Mouse (Mus musculus): ENCODE measurements at regions not wholly inside any gene's neighbourhood (a gene's known extent, or its start where the extent isn't known, plus 50 kb on each side); places are given as distances from the start of the nearest gene placed in this dataset.

DNA sequence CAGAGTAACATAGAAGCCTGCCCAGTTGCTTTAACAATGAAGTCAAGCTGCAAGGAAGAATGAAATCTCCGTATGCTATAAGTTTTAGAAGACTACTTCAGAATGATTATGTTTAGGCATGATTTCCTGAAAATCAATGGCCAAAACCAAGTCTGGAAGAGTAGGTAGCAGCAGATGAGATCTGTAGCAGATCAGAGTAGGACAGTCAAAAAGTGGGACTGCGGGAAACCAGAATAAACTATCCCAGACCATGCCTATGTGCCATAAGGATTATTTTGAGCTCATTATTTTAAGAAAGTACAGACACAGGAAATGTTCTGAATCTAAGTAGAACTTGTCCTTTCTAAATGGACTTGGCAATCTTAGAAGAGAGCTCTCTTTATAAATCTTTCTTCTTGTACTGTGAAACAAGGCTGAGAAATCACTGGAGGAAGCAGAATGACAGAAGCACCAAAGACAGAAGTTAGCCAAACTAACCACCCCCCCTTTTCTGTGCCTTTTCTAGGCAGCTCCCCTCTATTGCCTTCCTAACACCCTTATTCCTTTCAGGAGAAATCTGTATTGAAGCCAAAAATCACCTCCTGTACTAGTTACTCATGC lies 376.8 kb upstream of the Flrt2 start:
- no peak for DNase-seq (ENCODE audit: low read depth in 3 of 3, low spot score in 3 of 3)
- no peaks in the 10 kb centered on the region for H3K36me3 ChIP-seq (replicated peaks; ENCODE audit: control insufficient read depth, insufficient read depth, low read depth)
- TF ChIP-seq CTCF (IDR thresholded peaks at IDR 0.05; ENCODE audit: low read depth) (no peak), EP300 (IDR thresholded peaks at IDR 0.05; ENCODE audit: low read depth) (no peak)
- no peaks in the 10 kb centered on the region for H3K27me3 ChIP-seq (ENCODE audit: control insufficient read depth, insufficient read depth, low read length)
- H3K27ac ChIP-seq: no peak overlapping the region
- H3K4me2 ChIP-seq (ENCODE audit: low read depth): no peak overlapping the region
- no peak for ATAC-seq (ENCODE audit: insufficient read depth)
- H3K4me3 ChIP-seq (ENCODE audit: insufficient read depth in 1 of 2, low read depth in 2 of 2, low read length in 2 of 2): no peak overlapping the region
- 63% methylated on average over 2 of the region's 2 CpGs for WGBS (ENCODE audit: insufficient replicate concordance)
- no peaks in the 10 kb centered on the region for H3K4me1 ChIP-seq (replicated peaks; ENCODE audit: control insufficient read depth in 2 of 2, insufficient read depth in 2 of 2, low read length in 1 of 2)
- no peaks in the 10 kb centered on the region for H3K9me3 ChIP-seq (ENCODE audit: control insufficient read depth, low read length)
- H3K9ac ChIP-seq (replicated peaks): no peak overlapping the region

DNA sequence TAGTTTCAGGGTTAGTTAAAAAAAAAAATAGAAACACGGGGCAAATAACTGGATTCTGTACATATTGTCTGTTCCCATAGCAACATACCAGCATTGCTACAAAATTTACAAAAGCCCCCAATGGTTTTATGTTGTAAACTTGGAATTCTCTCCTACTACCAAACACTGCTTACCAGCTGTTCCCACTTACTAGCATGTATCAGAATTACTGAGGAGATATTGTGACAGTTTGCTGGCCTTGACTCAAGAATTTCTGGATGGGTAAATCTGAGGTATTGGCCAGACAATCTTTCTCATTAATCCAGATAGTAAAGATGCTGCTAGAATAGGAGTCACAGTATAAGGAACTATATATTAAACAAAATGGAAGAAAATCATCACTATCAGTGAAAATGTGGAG lies 375.2 kb upstream of the Flrt2 start:
- no peak overlapping the region for H3K4me3 ChIP-seq (ENCODE audit: insufficient read depth in 1 of 2, low read depth in 2 of 2, low read length in 2 of 2)
- no peaks in the 10 kb centered on the region for H3K4me1 ChIP-seq (replicated peaks; ENCODE audit: control insufficient read depth in 2 of 2, insufficient read depth in 2 of 2, low read length in 1 of 2)
- no peak overlapping the region for H3K9ac ChIP-seq (replicated peaks)
- H3K27me3 ChIP-seq (ENCODE audit: control insufficient read depth, insufficient read depth, low read length): no peaks in the 10 kb centered on the region
- ATAC-seq (ENCODE audit: insufficient read depth): no peak
- no peak for DNase-seq (ENCODE audit: low read depth in 3 of 3, low spot score in 3 of 3)
- no peaks in the 10 kb centered on the region for H3K9me3 ChIP-seq (ENCODE audit: control insufficient read depth, low read length)
- WGBS (ENCODE audit: insufficient replicate concordance): 62% methylated on average over 1 of the region's 1 CpGs
- TF ChIP-seq EP300 (IDR thresholded peaks at IDR 0.05; ENCODE audit: low read depth) (no peak), CTCF (IDR thresholded peaks at IDR 0.05; ENCODE audit: low read depth) (no peak)
- no peak overlapping the region for H3K27ac ChIP-seq
- H3K4me2 ChIP-seq (ENCODE audit: low read depth): no peak overlapping the region
- no peaks in the 10 kb centered on the region for H3K36me3 ChIP-seq (replicated peaks; ENCODE audit: control insufficient read depth, insufficient read depth, low read depth)

DNA sequence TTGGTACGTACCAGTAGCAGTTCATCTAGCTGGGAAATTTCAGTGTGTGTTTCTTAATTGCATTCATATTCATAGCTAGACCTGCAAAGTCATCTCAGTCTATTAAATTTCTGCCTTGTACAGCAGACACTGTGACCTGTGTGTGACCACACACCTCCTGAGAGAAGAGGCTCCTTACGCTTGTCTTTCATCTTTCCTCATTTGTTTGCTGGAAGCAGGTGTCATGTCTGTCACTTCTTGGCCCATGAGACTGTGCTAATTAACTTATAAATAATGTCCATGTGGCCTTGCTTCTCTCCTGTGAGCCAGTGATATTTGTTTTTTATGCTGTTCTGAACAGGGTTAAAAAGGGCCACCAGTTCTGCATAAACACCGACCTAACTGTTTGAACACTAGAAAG lies 370.3 kb upstream of the Flrt2 start:
- H3K4me2 ChIP-seq (ENCODE audit: low read depth): no peak overlapping the region
- H3K9me3 ChIP-seq (ENCODE audit: control insufficient read depth, low read length): no peaks in the 10 kb centered on the region
- no peak overlapping the region for H3K9ac ChIP-seq (replicated peaks)
- H3K27ac ChIP-seq: no peak overlapping the region
- H3K4me3 ChIP-seq (ENCODE audit: insufficient read depth in 1 of 2, low read depth in 2 of 2, low read length in 2 of 2): no peak overlapping the region
- WGBS (ENCODE audit: insufficient replicate concordance): 64% methylated on average over 3 of the region's 3 CpGs
- TF ChIP-seq EP300 (IDR thresholded peaks at IDR 0.05; ENCODE audit: low read depth): no peak
- no peak for TF ChIP-seq CTCF (IDR thresholded peaks at IDR 0.05; ENCODE audit: low read depth)
- H3K36me3 ChIP-seq (replicated peaks; ENCODE audit: control insufficient read depth, insufficient read depth, low read depth): no peaks in the 10 kb centered on the region
- H3K4me1 ChIP-seq (replicated peaks; ENCODE audit: control insufficient read depth in 2 of 2, insufficient read depth in 2 of 2, low read length in 1 of 2): no peaks in the 10 kb centered on the region
- ATAC-seq (ENCODE audit: insufficient read depth): no peak
- no peak for DNase-seq (ENCODE audit: low read depth in 3 of 3, low spot score in 3 of 3)
- H3K27me3 ChIP-seq (ENCODE audit: control insufficient read depth, insufficient read depth, low read length): no peaks in the 10 kb centered on the region

DNA sequence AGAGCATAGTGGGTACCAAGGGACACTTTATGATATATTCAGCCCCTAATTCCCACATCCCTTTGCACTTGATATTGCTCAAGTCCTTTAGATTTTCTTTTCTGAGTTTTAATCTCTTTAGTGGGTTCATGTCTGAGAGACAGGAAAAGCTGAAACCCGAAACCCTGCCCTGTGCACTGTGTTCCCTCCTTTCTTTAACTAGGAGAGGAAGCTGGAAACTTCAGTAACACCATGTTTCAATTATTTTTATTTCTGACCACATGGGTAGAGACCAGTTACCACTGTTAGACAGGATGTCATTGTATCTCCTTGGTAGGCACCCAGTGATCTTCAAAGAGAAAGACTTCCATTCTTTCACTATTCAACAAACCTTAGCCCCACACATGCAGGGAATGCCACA lies 362.4 kb upstream of the Flrt2 start:
- no peaks in the 10 kb centered on the region for H3K4me1 ChIP-seq (replicated peaks; ENCODE audit: control insufficient read depth in 2 of 2, insufficient read depth in 2 of 2, low read length in 1 of 2)
- no peaks in the 10 kb centered on the region for H3K36me3 ChIP-seq (replicated peaks; ENCODE audit: control insufficient read depth, insufficient read depth, low read depth)
- WGBS (ENCODE audit: insufficient replicate concordance): 28% methylated on average over 1 of the region's 1 CpGs
- DNase-seq (ENCODE audit: low read depth in 3 of 3, low spot score in 3 of 3) (no peak), ATAC-seq (ENCODE audit: insufficient read depth) (no peak)
- H3K9me3 ChIP-seq (ENCODE audit: control insufficient read depth, low read length): no peaks in the 10 kb centered on the region
- no peaks in the 10 kb centered on the region for H3K27me3 ChIP-seq (ENCODE audit: control insufficient read depth, insufficient read depth, low read length)
- H3K4me2 ChIP-seq (ENCODE audit: low read depth): no peak overlapping the region
- H3K27ac ChIP-seq: no peak overlapping the region
- TF ChIP-seq CTCF (IDR thresholded peaks at IDR 0.05; ENCODE audit: low read depth): no peak
- no peak for TF ChIP-seq EP300 (IDR thresholded peaks at IDR 0.05; ENCODE audit: low read depth)
- H3K4me3 ChIP-seq (ENCODE audit: insufficient read depth in 1 of 2, low read depth in 2 of 2, low read length in 2 of 2): no peak overlapping the region
- H3K9ac ChIP-seq (replicated peaks): no peak overlapping the region

DNA sequence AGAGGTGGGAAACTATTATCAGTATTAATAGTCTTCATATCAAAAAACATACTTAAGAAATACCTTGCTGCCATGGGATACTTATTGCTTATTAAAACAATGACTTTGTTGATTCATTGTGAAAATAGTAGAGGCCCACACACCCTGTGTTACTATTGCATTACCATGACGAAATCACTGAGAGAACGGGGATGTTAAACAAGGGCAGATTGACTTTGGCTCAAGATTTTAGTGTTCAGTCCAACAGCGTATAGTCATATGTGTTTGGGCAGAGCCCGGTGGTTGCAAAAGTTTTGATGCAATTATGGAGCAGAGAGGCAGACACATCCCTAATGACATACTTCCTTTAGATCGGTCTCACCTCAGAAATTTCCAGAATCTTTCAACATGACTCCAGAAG lies 344.2 kb upstream of the Flrt2 start:
- TF ChIP-seq CTCF (IDR thresholded peaks at IDR 0.05; ENCODE audit: low read depth): no peak
- TF ChIP-seq EP300 (IDR thresholded peaks at IDR 0.05; ENCODE audit: low read depth): no peak
- no peaks in the 10 kb centered on the region for H3K4me1 ChIP-seq (replicated peaks; ENCODE audit: control insufficient read depth in 2 of 2, insufficient read depth in 2 of 2, low read length in 1 of 2)
- no peaks in the 10 kb centered on the region for H3K27me3 ChIP-seq (ENCODE audit: control insufficient read depth, insufficient read depth, low read length)
- DNase-seq (ENCODE audit: low read depth in 3 of 3, low spot score in 3 of 3) (no peak), ATAC-seq (ENCODE audit: insufficient read depth) (no peak)
- no peaks in the 10 kb centered on the region for H3K9me3 ChIP-seq (ENCODE audit: control insufficient read depth, low read length)
- H3K4me2 ChIP-seq (ENCODE audit: low read depth): no peak overlapping the region
- no peak overlapping the region for H3K9ac ChIP-seq (replicated peaks)
- no peaks in the 10 kb centered on the region for H3K36me3 ChIP-seq (replicated peaks; ENCODE audit: control insufficient read depth, insufficient read depth, low read depth)
- WGBS (ENCODE audit: insufficient replicate concordance): 62% methylated on average over 5 of the region's 5 CpGs
- no peak overlapping the region for H3K27ac ChIP-seq
- no peak overlapping the region for H3K4me3 ChIP-seq (ENCODE audit: insufficient read depth in 1 of 2, low read depth in 2 of 2, low read length in 2 of 2)

All from liver, embryonic 14.5 days (tissue).